Mouse (Mus musculus) spleen, adult 2 months (tissue): ENCODE measurements around the gene Rbms3.

Experiments
- CTCF ChIP-seq: fragments of 200-500 bp; IDR thresholded peaks from 2 replicates; pipeline ENCODE4 v1.5.1; 2011; ENCODE audit warnings: mild to moderate bottlenecking, inconsistent platforms; ENCODE audit not compliant: insufficient read depth, insufficient read length, insufficient replicate concordance; ENCODE audit errors: extremely low read depth
- POLR2A ChIP-seq: fragments of 200-500 bp; IDR thresholded peaks from 2 replicates; pipeline ENCODE4 v1.6.1; 2011; ENCODE audit warnings: low read depth, low read length, inconsistent platforms

- TF ChIP-seq POLR2A = no peak
- no peak for TF ChIP-seq CTCF
Measured at GRCm38 (mm10) chr9:117013386-117013785, 616.3 kb downstream of the Rbms3 start.
